Mouse (Mus musculus): ENCODE measurements at regions not wholly inside any gene's neighbourhood (a gene's known extent, or its start where the extent isn't known, plus 50 kb on each side); places are given as distances from the start of the nearest gene placed in this dataset.

DNA sequence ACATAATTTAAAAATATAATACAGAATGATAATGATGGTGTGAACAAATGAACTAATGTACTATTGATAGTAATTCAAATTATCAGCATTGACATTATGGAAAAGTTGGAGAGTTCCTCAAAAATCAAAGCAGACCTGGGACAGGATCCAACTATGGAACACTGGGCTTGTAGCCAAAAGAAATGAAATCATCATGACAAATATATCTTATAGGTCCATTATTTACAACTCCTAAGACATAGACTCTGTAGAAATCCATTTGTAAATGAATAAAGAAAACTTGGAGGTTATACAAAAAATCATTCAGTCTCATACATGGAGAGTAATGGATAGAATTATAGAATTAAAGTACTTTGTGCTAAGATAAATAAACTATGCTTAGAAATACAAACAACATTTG, 1657.5 kb downstream of the D3Ertd751e start:
- TF ChIP-seq CTCF (IDR thresholded peaks at IDR 0.05; ENCODE audit: low read depth) (no peak), EP300 (IDR thresholded peaks at IDR 0.05; ENCODE audit: low read depth) (no peak)
